Mouse (Mus musculus): Measurements from ENCODE around the gene Akirin2. TPM values are rescaled to one million over a fixed set of nuclear protein-coding genes. Genes with fewer than 3 reads are reported as not detected.

The Akirin2 gene
- polyA plus RNA-seq (2015; fragmentation: Nextera tagmentation; extraction: Ambion mirVana), result 27.0 and 29.3 TPM in 2 replicates

GRCm38 (mm10) chr4:34550748-34551097, at the start of gene Akirin2:
Gene Akirin2 (plus strand): TSS chr4:34550937.

GRCm38 (mm10) chr4:34614630-34615094, 63.9 kb downstream of the Akirin2 start, which contains the start of the genes Orc3 and Rars2:
Gene Orc3 (minus strand): TSS chr4:34614944.
Gene Rars2 (plus strand): TSS chr4:34614957.

Other genes starting within 250 kb of the Akirin2 start
- gene Orc3, start 64.0 kb downstream of the Akirin2 start, polyA plus RNA-seq (2015; fragmentation: Nextera tagmentation; extraction: Ambion mirVana), result 36.2 and 40.8 TPM in 2 replicates
- 36.1 and 43.0 TPM in 2 replicates for gene Rars2, start 64.0 kb downstream of the Akirin2 start, polyA plus RNA-seq (2015; fragmentation: Nextera tagmentation; extraction: Ambion mirVana)
- gene Slc35a1, start 136.5 kb downstream of the Akirin2 start, polyA plus RNA-seq (2015; fragmentation: Nextera tagmentation; extraction: Ambion mirVana), result 38.4 and 39.8 TPM in 2 replicates
- 1.0 and 1.3 TPM in 2 replicates for gene Cfap206, start 179.3 kb downstream of the Akirin2 start, polyA plus RNA-seq (2015; fragmentation: Nextera tagmentation; extraction: Ambion mirVana)
- gene Gm136, start 205.3 kb downstream of the Akirin2 start, polyA plus RNA-seq (2015; fragmentation: Nextera tagmentation; extraction: Ambion mirVana), result not detected in 2 replicates
- 44.7 and 47.3 TPM in 2 replicates for gene Smim8, start 227.5 kb downstream of the Akirin2 start, polyA plus RNA-seq (2015; fragmentation: Nextera tagmentation; extraction: Ambion mirVana)